Mouse (Mus musculus) adrenal gland, adult (tissue): Measurements from ENCODE around the gene Rpl12.

Experiments
- DNase-seq, 2 experiments: peaks; one replicate each; pipeline ENCODE4 v3.0.0; 2022 to 2023; ENCODE audit warnings: low spot score in 1 of 2; ENCODE audit not compliant: inconsistent age in 2 of 2

Gene Rpl12

DNA sequence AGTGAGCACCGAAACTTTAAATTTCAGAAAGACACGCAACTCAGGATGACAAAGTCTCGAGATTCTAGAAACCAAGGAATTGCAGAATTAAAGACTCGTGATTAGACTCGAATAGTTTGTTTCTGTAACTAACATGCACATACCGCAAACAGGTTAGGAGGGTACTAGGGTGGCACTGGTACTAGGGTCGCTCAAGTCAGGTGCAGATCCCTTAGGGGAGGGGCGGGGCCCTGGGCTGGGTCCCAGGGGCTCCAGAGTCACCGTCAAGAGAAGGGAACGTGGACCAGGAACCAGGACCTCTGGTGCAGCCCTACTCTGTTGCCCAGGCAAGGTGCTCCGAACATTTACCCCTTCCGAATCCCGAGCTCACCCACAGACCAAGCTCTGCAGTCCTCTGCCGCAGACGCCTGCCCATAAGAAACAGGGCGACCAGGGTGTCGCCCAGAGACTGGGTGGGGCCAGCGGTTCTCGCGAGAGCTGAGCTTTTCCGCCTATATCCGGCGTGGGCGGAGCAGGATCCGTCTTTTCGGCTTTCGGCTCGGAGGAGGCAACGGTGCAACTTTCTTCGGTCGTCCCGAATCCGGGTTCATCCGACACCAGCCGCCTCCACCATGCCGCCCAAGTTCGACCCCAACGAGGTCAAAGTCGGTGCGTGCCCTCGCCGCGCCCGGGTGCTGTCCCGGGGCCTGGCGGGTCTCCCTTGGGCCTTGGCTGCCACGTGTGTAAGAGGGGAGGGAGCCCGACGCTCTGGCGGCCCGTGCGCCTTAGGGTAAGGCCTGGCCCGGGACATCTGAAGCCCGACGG lies at the start of gene Rpl12, which contains the start of gene Lrsam1:
TSS of gene Rpl12 (plus strand) at position 368 of the 804 bp plus-strand sequence.
TSS of gene Lrsam1 (minus strand) at position 423 of the 804 bp plus-strand sequence.
- peak; percentile 95 to 99 for DNase-seq

DNA sequence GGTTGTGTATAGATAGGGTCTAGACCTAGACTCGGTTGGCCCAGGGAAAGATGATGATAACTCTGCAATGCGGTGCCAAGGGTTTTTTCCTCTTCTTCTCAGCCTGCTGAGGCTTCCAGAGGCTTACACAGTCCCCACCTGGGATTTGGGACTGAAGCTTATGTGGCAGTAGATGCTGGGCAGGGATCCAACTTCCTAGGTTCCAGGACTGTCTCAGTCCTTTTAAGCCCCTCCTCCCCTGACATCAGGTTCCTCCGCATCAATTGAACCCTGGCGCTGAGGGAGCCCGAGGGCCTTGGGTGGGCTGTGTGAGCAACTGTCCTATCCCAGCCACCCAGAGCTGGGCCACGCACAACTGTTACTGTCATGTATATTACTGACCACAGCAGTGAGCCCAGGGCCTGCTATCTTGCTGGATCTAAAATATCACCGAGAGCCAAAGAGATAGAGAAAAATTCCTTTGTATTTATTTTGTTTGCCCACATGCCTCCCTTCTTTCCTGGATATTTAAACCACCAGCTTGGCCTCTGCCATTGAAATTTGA lies 49.6 kb upstream of the Rpl12 start:
- DNase-seq = no peak

DNA sequence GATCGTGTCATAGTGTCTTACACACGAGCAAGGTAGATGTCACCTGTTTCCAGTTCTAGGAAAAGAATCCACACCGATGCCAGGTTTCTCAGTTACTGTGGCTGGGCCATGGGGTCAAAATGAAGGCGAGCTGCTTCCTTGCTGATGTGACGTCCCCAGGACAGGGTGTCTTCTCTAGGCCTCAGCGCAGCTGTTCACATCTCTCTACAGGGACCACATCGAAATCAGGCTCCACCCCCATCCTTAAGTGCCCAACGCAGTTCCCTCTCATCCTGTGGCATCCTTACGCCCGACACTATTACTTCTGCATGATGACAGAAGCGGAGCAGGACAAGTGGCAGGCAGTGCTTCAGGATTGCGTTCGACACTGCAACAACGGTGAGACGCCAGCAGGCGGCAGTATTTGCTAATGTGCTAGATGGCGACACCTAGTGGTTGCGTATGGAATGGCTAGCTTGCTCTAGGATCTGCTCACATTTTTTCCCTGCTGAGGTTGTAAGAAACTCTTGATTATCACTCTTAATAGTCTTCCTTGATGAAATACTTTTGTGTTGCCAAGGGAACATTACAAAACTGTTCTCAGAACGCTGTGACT lies 49.1 kb upstream of the Rpl12 start:
- DNase-seq = peak; percentile 80 to 94

DNA sequence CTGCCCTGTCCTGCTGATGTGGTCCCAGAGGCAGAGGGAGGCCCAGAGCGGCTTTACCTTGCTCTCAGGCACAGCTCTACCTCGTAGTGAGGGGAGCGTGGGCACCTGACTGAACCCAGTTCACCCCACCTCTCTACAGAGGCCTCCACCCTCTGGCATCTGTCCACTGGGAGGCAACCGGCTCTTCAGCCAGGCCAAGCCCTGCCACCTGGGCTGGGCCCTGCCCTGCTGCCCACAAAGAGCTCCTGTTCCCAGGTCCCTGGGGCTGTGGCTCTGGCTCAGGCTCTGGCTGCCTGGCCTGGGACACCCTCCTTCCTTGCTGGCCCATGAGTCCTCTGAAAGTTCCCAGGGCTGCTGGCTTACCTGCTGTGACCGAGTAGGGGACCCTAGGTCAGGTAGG lies 47.0 kb upstream of the Rpl12 start:
- DNase-seq = no peak

DNA sequence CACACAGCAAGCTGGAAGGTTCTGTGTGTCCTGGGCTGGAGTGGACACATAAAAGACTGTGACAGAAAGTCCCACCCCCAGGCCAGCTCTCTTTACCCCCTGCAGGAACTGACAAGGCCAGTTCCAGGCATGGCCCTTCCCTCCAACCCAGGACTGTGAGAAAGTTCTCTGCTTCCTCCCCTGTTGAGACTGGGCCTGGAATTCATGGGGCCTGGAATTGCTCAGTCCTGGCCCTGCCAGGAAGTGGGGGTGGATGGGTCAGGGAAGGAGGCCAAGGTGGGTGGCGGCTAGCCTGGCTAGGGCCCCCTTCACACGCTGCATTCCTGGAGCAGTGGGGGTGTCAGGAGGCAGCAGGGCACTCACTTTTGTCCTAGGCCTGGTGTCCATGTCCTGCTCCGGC lies 46.5 kb upstream of the Rpl12 start:
- peak; percentile 67 to 75 for DNase-seq

DNA sequence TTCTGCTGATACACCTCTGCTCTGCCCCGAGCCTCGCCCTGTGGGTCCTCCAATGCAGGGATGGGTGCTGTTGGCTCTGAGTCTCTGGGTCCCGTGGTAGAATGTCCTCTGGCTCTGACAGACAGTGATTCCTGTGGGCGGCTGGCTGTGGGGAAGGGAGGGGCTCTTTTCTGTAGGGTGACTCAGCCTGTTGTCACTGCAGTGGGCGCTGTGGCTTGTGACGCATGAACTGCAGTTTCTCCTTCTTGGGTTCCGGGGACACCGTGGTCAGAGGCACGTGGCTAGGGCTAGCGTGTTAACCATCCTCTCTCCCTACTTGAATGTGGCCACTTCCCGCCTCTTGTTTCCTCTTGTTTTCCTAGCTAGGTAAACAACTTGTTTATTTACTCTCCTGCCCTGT lies 43.8 kb upstream of the Rpl12 start:
- peak; percentile 86 to 87 for DNase-seq

DNA sequence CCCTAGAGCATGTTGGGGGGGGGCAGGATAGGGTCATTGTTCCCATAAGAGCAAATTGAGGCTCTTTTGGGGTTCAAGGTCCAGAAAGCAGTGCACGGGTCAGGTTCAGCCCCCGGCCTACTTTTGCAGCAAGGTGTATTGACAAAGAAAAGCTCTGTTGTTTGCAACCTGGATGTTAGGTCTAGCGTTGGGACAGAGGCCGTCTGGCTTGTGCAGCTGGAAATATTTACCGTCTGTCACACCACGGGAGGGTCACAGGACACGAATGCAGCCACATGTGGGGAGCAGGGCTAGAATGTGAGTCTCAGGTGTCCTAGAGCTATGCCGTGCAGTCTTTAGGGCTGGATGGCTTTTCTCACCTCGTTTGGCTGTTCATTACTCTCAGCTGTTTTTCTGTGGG lies 43.0 kb upstream of the Rpl12 start:
- no peak for DNase-seq

DNA sequence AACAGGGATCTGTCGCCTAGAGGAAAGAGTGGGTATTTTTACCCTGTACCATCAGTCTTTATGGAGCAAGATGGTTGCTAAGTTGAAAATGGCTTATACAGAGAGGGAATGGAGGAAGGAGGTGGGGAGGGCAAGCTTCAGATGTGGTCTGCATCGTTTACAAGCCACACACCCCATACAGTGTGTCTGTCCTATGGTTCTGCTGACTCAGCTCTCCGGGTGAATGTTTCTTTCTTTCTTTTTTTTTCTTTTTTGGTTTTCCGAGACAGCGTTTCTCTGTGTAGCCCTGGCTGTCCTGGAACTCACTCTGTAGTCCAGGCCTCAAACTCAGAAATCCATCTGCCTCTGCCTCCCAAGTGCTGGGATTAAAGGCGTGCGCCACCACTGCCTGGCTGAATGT lies 40.1 kb upstream of the Rpl12 start:
- no peak for DNase-seq

DNA sequence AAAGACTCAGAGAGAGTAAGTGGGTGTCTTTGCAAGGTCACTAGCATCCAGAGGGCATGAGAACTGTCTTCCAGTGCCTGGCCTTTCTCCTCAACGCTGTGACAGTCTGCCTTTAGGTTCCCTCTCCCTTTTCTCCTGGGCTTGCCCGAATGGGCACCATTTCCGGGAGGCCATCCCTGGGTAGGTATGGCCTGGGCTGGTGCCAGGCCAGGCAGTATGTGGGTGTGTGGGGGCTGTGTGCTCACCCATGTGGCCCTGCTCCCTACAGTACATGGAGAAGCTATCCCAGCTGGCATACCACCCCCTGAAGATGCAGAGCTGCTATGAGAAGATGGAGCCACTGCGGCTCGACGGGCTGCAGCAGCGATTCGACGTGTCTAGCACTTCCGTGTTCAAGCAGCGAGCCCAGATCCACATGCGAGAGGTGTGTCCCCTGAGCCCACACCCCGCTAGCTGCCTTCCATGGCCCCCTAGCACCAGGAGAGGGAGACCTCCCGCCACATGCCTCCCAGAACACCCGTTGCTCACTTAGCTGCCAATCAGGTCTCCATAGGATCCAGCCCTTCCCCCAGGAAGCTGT lies 39.5 kb upstream of the Rpl12 start:
- no peak for DNase-seq

DNA sequence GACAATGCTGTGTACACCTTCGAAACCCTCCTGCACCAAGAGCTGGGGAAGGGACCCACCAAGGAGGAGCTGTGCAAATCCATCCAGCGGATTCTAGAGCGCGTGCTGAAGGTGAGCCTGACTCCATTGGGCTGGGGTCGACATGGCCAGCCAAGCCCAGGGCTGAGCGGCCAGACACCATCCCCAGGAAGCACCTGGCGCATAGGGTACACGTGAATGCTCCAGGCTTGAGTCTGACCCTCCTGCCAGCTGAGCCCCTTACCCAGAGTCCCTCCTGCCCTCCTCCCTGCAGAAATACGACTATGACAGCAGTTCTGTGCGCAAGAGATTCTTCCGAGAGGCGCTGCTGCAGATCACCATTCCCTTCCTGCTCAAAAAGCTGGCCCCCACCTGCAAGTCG lies 38.8 kb upstream of the Rpl12 start:
- no peak for DNase-seq

DNA sequence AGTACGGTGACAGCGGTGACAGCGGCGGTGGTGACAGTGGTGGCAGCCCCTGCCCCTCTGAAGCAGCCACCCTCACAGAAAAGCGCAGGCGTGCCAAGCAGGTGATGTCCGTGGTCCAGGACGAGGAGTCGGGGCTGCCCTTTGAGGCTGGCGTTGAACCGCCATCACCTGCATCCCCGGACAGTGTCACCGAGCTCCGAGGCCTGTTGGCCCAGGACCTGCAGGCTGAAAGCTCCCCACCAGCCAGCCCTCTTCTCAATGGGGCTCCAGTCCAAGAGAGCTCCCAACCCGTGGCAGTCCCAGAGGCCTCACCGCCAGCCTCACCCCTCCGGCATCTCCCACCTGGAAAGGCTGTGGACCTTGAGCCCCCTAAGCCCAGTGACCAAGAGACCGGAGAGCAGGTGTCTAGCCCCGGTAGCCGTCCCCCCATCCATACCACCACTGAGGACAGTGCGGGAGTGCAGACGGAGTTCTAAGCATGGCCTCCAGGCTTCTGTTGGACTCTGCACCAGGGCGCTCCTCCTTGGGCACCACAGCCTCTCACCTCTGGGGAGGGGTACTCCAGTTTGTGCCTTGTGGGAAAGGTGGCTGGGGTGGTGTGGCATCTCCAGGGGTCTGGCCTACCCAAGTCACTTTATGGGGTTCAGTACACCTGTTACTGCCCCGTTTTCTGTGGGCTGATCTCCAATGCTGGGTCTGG lies 37.7 kb upstream of the Rpl12 start:
- peak in 1 of 2 experiments; percentile 24 for DNase-seq

DNA sequence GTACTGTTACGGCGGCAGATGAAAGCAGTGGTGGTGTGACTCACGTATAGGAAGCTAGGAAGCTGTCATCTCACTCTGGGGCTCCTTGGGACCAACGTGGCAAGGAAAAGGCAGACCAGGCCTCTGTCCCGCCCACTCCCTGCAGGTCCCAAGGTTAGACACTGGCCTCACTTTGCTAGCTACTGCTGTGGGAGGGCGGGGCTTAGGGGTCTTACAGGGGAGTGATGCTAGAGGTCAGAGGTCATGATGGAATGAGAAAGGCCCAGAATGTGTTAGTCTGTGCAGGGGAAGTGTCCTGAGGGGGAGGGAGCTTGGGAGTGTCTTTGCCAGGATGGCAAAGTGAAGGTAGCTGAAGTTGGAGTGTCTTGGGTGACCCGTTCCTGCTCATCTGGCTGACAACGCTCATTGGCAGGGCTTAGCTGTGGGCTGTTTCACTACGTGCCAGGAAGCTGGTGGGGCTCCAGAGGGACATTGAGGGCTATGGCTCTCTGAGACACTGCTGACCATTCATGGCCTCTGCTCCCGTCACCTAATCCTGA lies 37.0 kb upstream of the Rpl12 start:
- peak in 1 of 2 experiments; percentile 35 for DNase-seq

DNA sequence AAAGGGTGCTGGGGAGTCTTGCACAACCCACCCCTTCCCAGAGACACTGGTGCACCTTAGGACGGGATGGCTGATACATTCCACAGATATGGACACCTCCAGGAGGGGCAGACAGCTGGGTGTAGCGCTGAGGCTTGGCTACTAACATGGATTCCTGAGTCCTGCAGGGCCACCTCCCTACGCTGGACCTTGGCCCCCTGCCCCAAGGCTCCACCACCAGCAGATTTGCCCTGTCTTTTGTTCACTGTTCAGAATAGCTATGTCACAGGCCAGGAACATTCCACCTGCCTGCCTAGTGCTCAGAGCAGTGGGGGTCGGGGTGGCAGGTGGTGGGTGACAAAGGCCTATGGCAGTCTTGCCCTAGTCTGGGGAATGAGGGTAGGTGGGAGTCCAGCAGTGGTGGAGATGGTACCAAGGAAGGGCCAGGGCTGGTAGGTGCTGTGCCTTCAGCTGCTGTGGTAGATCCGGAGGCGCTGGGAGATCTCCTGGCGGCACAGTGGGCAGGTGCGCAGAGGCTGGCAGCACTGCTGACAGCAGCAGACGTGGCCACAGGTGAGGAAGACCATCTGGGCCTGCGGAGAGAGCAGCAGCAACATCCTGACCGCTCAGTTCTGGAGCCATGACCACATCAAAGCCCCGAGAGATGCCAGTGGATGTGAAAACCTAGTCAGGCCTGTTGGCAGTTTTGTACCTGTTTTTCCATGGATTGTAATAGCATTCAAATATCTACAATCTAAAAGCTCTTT lies 34.9 kb upstream of the Rpl12 start:
- peak in 1 of 2 experiments; percentile 32 for DNase-seq

DNA sequence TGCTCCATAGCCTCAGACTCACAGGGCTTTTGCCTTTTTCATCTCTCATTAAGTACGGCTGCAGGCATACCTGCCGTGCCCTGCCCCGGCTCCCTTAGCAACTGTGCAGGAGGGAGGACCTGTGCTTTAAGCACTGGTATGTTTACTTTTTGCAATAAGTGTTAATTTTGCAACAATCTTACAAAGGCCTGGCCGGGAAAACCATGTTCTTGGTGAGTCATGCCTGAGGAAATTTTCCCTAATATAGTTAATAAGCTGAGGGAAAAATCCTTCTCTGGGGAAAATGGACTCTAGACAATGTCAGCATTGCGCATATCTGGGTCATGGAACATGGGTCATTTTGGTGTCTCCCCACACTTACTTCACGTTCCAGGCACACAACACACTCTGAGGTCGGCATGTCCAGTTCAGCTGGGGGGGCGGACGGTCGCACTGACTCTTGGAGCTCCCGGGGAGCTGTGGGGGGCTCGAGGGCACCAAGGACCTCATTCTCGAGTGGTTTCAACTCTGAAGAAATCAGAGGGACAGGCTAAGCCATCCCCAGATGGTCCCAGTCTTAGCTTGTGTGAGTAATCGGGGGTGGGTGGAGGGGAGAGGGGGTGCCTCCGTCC lies 33.6 kb upstream of the Rpl12 start:
- DNase-seq = peak in 1 of 2 experiments; percentile 48

DNA sequence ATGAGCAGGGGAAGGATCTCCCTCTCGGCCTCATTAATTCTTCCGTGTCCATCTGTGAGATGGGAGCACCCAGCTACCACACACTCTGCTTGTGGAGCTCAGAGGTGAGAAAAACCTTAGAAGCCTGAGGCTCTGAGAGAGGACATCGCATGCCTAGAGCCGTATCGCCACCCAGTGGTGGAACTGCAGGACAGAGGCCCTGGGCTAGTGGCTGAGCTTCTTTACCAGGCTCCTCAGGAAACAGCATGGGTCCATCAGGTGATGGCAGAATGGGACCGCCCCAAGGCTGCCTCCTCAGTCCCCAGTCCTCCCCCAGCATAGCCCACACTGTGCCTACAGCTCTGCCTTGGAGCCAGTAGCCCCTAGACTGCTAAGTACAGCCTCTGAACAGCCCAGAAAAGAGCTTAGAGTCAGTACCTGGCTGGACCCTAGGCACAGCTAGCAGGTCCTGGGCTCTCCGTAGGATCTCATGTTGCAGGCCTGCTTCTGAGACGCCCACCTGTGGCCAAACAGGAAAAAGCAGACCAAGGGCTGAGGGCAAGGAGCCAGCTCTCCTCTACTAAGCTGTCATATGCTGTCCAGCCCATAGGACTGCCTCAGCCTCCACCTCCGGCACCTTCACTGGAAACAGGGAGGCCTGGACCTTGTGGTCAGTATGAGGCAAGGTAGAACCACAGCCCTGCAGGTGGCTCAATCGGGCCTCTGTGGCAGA lies 33.0 kb upstream of the Rpl12 start:
- DNase-seq = peak; percentile 69 to 82

DNA sequence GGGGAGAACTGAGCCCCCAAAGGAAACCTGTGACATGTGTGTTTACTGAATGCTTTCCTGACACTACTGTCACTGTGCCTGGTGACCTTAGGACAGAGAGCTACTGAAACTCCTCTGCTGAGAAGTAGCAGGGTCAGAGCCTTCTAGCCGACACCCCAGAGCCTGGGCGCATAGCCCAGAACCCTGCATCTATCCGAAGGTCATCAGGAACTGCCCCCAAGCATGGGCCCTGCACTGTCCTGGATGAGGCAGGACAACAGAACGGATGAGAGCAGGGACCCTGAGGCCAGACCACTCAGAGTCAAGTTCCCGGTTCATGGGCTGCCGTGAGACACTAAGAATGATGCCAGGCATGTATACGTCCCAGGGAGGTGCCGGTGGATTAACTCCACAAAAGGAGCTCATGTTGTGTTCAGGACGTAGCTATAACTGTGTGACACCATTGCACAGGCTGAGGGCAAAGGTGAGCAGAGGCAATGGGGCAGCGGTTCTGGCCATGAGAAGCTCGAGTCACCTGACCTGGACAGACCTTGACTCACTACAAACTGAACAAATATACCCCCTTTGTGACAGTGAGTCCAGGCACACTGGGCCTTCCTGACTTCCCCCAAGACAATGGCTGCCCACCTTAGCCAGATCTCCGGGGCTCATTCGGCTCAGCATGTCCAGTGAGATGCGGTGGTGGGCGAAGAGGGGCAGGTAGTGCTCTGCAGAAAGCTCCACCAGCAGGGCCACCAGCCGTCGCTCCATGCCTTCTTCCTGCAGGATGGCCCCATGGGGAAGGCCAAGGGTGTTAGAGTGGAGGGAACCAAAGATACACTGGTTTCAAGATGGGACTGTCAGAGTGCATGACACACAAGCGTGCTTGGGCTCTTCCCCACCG lies 32.2 kb upstream of the Rpl12 start:
- DNase-seq = no peak

DNA sequence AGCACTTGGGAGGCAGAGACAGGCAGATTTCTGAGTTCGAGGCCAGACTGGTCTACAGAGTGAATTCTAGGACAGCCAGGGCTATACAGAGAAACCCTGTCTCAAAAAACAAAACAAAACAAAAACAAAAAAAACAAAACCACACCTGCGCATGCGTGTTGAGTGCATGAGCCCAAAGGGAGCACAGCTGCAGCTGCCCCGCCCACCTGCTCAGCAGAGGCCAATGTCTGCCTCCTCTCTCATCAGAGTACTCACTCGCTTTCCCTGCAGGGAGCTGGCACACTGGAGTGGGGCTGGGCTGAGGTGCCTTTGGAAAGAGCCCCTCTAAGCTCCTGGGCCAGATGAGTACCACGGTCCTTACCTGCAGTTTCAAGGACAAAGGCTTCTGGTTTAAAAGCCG lies 29.6 kb upstream of the Rpl12 start:
- DNase-seq = no peak

DNA sequence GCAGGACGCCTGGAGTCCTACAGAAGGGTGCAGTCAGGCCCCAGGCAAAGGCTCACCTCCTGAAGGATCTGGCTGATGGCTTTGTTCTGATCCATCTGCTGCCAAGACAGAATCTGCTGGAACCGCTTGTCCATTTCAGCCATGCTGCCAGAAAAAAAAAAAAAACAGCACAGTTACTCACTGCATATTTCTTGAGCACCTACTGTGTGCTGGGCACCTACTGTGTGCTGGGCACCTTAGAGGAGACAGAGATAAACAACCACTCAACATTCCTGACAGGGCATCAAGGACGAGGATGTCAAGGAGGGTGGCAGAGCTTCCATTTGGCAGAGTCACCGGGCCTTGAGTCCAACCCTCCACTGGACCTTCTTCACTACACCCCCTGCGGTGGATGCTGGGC lies 22.6 kb upstream of the Rpl12 start:
- DNase-seq = no peak
